Mouse (Mus musculus) kidney, adult 9 months (tissue): ENCODE measurements around the gene Ihh.

Experiments
- DNase-seq: peaks from one replicate; pipeline ENCODE4 v3.0.0; 2022

Gene Ihh

GRCm38 (mm10) chr1:74941651-74942360, 9.7 kb downstream of the Ihh start:
- no peak for DNase-seq

GRCm38 (mm10) chr1:74939762-74940161, 11.7 kb downstream of the Ihh start:
- no peak for DNase-seq

- DNase-seq, result peak; percentile 86
These were observed 15.1 kb downstream of the Ihh start for GRCm38 (mm10) chr1:74936221-74936830.

DNA sequence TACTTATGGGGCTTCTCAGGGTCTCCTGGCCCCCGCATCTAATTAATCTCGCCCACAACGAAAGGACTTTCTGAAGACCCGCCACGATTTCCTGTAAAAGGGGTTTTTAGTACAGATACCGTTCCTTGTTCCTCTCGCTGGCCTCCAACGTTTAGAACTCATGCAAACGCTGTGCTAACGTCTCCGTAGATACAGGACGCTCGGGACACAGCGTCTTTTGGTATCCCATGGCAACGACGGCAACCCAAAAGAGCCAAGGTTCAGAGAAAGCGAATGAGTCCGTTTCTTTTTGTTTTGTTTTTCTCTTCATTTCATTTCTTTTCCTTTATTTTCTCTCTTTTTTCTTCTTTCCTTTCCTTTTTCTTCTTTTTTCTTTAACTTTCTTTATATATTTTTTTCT, 16.1 kb downstream of the Ihh start, which contains the start of gene Cfap65:
TSS of gene Cfap65 (minus strand) at position 198 of the 400 bp plus-strand sequence.
- peak; percentile 81 for DNase-seq

DNA sequence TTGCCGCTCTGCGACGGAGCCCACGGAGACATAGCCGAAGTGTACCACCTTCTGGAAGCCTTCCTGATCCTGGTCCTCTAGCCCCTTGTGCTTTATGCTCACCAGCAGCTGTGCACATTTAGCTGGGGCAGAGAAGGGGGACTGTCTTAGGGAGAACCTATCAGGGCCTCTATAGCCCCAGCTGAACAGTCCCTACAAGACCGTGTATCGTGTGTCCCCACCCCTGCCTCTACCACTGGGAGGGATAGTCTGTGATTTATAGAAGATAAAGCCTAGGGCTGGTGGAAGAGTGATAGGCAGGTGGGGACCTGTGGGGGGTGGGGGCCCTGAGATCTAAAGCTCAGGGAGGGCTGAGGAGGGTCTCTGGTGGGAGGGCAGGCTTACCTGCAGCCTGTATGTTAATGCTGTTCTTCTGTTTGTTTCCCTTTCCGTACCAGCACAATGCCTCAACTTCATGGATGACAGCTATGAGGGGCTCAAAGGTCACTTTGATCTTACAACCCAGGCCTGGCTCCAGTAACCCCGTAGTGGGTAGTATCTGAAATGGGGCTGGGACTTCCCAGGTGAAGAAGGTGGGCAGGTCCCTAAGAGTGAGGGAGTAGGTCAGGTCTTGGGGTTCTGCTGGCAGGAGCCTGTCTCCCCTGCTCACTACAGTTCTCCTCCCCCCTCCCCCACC, 23.7 kb downstream of the Ihh start:
- no peak for DNase-seq

DNA sequence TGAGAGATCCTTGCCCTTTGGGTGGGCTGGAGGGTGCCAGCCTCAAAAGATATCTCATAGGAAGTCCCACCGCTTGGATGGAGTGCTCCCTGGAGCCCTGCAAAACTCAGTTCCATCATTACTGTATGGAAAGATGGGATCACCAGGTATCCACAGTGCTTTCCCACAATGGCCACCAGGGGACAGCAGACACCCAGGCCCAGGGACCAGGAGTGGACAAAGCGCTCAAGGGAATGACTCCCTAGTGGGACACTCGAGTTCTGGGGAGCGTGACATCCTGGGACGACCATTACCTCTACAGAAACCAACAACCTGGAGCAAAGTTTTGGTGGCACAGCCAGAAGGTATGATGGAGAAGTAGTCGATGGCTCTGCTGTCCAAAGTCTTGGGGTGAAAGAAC, 24.8 kb downstream of the Ihh start:
- DNase-seq, result peak; percentile 76

- DNase-seq, result peak; percentile 60
These were observed 27.0 kb downstream of the Ihh start for GRCm38 (mm10) chr1:74924464-74924863.

- peak; percentile 38 for DNase-seq
These were observed 35.8 kb downstream of the Ihh start for GRCm38 (mm10) chr1:74915706-74916105.

GRCm38 (mm10) chr1:74902191-74902590, 49.3 kb downstream of the Ihh start:
- no peak for DNase-seq

DNA sequence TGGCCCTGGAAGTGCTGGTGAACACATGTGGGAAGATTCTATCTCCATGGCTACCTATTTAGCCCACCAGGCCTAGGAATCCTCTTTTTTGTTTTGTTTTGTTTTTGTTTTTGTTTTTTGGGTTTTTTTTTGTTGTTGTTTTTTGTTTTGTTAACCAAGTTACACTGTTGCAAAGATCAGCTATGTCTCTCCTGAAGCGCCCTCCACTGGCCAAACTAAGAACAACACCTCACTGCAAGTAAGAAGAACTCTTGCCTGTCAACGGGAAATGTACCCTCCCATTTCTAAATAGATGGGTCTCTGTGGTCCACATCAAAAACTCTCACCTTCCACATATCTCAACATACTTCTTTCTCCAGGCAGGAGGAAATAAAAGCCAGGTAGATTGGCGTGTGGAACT, 49.8 kb downstream of the Ihh start:
- DNase-seq, result peak; percentile 67

DNA sequence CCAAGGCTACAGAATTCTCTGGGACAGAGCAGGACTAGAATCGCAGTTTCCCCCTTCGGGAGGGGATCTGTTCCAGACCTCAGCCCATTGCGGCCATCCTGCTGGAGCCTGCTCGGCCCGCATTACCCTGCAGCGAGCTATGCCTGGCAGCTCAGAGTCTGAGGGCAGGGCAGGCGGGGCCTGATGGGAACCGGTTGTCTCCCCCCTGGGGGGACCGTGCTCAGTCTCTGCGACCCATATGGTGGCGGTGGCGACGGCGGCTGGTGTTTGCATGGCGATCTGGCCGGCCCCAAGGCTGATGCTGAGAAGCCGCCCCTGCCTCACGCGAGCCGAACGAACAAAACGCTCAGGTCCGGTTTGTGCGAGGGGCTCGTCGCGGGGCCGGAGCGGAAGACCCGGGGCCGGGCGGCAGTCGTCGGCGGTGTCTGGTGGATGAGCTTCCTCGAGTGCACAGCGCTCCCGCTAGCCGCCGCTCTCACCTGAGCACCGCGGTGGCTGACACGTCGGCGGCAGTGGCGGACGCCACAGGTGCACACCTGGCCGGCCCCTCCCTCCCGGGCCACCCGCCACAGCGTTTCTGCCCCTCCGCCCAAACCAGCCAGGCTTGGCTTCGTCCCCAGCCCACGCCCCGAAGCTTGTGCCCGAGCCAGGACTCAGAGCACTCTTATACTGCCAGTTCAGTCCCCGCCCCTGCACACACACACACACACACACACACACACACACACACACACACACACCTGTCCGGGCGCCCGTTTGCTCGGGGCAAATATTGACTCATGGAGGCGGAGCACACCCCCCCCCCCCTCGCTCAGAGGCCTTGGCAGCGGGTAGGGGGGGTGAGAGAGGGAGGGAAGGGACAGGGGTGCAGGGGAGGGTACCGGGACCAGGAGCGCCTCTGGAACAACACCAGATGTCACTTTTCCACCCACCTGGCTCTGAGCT, 50.9 kb downstream of the Ihh start:
- DNase-seq, result peak; percentile 39

DNA sequence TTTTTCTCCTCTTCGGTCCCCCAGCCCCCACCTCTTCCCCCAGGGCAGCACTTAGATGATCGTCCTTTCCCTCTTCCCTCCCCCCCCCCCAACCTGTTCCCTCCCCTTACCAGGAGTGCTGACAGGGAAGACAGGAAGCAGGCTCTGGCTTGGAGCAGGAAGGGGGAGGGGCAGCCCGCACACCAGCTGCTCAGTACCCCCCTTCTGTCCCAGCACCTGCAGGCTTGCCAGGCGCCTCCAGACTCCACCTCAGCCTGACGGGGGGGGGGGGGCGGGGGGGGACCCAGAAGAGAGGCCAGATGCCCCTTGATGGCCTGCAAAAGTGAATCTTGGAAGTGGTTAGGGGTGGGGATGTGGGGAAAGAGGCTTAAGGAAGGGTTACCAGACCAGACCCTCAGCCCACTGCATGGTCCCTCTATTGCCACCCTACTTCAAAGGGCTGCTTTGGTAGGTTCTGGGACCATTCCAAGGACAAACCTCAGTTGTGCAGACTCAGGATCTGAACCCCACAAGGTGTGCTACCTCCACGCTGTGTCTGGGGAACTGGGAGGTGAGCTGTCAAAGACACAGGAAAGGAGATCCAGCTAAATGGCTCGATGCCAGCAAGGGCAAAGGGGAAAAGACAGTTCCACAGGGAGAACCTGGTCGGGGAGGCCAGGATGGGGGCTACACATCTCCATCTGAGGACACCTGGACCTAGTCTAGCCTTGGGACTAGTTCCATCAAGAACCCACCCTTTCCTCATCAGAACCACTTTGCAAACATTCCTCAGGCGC, 52.6 kb downstream of the Ihh start:
- DNase-seq, result no peak

DNA sequence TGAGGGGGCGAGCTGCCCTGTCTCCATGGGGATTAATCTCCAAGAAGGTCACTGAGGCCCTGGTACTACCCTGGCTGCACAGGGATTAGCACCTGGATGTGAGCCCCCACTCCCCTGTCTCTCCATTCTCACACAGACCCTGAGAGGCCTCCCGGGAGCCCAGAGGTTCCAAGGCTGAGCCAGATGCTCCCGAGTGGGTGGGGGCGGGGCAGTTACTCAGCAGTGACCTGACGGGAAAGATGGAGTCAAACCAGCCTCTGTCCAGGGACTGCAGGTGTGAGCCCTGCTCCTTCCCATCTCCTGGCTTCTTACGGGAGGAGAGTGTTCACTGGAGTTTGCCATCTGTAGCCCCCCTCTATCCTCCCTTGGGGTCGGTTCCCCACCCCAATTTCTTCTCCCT, 53.5 kb downstream of the Ihh start:
- no peak for DNase-seq
